Mouse (Mus musculus) lung, adult 18-20 months (tissue): ENCODE measurements at regions not wholly inside any gene's neighbourhood (a gene's known extent, or its start where the extent isn't known, plus 50 kb on each side); places are given as distances from the start of the nearest gene placed in this dataset.
A peak's percentile ranks its signal among the peaks of the same experiment; 100 is the strongest.

Experiments used
- DNase-seq, 2 experiments: peaks; one replicate each; pipeline ENCODE4 v3.0.0; 2022; ENCODE audit warnings: mixed read lengths in 2 of 2

DNA sequence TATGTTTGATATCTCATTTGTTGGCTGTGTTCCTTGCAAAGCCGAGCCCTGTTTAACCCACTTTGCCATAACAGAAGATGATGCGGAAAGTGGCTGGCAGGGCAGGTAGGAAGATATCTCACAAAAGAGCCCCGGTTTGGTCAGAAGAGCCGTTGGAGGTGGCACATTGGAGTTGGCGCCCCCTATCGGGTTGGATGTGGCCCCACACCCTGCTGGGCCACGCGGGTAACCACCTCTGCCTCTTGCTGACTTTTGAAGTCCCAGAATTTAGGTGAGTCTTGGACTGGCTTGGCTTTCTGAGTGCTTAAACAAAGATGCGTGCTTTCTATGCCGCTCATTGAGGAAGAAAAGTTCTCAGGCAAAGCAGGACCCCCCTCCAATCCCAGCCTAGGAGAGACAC lies 56.1 kb downstream of the Gm4791 start:
- DNase-seq: no peak

DNA sequence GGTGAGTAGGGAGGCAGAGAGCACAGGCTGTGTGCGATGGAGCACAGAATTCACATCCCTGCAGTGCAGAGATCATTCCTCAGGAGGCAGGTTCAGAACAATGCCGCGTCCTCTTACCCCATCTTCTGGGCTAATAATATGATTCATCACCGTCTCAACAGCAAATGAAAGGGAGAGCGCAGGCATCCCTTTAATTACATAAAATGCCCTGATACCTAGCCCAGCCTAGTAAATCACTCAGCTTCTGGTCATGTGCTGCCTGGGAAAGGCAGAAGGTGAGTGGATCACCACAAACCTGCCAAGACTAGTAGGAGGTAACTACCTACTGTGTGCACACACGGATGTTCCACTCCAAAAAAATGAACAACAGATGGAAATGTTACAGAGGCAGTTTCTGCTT lies 57.0 kb downstream of the Gm4791 start:
- DNase-seq: no peak

DNA sequence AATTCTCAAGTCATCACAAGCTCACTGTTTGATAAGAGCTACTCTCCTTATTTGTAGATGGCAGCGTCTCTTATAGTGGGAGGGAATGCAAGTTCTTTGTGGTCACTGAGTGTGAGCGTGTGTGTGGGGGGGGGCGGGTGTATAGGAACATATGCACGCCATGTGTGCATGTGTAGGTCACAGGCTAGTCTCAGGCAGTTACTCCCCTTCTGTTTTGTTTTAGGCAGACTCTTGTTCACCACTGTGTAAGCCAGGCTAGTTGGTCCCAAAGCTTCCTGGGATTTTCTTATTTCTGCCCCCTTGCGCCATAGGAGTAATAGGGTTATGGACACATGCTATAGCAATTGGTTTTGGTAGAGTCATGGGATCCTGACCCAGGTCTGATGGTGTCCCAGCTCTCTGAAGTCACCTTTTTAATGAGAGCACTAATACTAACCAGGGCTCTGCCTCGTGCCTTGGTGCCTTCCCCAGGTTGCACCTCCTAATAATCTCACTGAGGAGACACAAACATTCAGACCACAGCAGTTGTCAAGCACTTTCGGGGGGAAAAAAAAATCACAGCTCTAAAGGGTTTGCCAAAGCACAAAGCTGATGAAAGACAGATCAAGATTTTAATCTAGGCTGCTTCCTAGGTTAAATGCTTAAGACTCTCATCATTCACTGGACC lies 60.9 kb downstream of the Gm4791 start:
- DNase-seq: no peak

DNA sequence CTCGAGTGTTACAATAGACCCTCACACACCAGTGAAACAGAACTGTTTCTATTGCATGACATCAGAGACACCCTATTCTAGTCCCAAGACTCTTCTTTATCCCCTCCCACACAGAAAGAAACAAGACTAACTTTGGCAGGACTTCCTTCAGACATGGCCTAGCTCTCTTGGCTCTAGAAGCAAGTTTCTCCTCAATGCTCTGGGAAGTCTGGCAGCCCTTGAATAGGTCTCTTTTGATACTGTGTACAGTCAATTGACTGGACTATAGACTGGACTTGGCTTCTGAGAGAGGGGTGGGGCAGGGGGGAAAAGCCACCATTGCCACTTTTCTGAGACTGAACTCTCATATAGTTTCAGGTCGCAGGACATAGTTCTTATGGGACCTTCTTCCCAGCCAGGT lies 62.2 kb downstream of the Gm4791 start:
- DNase-seq: no peak

DNA sequence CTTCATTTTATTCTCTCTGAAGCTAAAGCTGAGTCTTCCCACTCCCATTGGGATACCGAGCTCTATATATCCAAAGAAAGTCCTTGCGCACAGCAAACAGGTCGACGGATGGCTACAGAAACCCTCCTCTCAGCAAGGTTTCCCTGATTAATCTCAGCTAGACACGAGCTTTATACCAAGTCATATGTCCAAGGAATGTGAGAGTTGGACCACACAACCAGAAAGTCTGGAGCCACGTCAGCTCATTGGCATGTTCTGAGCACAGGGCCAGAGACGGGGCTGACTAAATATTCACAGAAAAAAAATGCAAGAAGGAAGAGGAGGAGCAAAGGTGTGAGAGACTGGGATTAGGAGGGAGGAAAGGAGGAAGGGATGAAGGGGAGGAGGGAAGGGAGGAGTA lies 64.0 kb downstream of the Gm4791 start:
- no peak for DNase-seq

DNA sequence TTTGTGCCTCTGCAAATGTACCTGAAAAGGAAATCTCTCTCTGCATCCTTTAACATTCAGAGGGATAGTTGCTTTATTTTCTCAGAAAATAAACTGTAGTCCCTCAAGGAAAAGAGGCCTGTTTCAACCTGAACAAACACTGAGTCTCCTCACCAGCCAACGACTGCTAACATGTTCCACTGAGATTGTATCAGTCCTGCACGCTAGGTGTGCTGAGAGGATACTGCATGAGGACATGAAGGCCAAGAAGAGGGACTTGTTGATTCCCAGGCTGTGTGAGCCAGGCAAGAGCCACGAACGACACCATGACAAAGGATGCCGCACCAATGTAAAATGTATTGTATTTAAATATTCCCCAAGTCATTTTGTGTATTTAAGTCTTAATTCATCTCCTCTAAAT lies 65.2 kb downstream of the Gm4791 start:
- DNase-seq: no peak

DNA sequence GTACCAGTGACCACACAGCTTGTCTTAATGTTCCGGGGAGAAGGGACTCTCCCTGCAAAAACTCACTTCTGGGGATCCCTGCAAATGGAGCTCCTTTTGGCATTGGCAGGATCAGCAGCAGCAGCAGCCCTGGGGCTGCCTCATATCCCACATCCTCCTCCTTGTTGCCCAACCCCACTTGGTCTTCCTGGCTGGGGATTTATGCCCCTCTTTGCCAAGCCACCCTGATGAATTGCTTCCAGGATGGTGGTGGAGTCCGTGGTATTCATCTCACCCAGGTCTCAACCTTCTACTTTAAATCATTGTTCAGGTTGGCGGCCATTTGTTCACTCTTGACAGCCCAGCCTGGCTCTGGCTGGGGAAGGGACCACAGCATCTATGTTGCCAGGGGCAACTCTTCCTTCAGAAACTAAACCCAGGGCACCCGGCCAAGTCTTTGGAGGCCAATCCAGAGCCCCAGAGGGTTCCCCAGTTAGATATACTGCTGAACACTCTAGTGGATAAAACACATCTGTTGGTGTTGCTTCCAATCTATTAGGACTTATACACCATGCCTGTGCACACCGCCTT lies 66.0 kb downstream of the Gm4791 start:
- no peak for DNase-seq

DNA sequence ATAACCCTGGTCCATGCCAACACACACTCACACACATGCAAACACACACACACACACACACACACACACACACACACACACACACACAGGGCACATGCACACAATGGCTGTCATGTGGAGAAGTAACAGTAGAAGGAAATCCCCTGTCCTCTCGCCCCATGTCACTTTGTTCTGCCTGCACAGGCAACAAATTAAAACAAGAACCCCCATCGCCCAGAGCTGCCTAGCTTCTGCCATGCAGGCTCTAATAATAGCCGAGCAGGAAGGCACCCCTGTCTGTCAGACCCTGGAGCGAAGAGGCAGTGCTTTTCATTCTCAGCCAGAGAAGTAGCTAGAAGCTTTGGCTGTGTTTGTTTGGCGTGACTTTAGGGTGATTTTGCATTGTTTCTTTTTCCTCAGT lies 70.9 kb downstream of the Gm4791 start:
- no peak for DNase-seq

DNA sequence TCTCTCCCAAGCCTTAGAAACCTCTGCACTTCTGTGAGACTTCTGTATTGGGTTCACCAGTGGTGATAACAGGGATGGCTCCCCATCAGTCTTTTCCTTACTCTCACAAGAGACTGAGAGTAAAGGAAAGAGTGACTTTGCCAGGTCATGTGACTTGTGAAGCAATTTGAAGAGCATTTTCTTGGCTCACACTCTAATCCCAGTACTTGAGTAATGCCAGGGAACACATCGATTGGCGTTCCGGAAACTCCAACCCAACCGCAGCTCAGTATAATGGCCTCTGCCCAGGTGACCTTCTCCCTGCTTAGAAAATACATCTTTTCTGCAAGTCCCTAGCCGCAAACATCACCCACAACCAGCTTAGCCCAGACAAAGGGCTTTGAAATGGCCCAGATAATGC lies 72.4 kb downstream of the Gm4791 start:
- peak; percentile 20 to 43 for DNase-seq

DNA sequence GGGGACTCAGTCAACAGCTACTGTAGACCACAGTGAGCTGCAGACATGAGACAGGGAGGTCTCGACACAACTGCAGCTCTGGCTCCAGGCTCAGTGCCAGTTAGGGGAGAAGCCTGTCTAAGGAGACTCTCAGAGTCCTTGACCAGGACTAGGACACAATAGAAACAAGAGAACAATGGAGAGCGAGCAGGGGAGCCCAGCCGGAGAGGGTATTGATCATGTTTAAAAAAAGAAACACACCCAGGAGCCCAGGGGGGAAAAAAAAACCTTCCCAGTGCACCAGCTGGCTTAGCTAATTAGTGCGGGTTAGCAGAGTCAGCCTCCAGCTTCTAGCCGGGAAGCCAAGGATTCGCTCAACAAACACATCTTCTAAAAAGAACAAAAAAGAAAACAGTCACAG lies 78.4 kb downstream of the Gm4791 start:
- DNase-seq: no peak

DNA sequence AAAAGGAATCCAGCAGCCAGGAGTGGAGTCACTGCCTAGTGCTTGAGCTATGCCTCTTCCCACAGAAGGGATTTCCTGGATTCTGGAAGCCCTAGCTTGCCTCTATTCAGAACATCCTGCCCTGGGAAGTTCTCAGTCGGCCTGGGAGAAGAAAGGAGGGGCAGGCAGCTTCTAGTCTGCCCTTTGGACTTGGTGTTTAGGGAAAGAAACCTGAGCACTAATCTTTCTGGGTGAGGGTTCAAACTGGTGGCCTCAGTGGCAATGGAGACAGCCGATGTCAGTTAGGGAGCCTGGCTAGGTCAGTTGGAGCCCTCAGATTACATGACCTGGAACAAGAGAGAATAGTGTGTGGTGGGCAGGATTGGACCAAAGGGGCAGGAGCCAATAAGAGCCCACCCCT lies 78.9 kb downstream of the Gm4791 start:
- no peak for DNase-seq

DNA sequence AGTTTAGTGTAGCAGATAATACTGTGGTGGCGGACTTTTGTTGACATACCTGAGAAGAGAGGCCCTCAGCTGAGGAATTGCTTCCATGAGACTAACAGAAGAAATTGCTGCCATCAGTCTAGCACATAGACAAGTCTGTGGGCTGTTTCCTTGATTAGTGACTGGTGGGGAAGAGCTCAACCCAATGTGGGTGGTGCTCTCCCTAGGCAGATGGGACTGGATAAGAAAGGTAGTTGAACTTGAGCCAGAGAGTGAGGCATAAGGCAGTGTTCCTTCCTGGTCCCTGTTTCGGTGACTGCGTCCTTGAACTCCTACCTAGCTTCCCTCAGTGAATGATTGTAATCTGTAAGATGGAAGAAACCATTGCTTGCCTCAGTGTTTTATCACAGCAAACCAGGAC lies 79.4 kb downstream of the Gm4791 start:
- no peak for DNase-seq

DNA sequence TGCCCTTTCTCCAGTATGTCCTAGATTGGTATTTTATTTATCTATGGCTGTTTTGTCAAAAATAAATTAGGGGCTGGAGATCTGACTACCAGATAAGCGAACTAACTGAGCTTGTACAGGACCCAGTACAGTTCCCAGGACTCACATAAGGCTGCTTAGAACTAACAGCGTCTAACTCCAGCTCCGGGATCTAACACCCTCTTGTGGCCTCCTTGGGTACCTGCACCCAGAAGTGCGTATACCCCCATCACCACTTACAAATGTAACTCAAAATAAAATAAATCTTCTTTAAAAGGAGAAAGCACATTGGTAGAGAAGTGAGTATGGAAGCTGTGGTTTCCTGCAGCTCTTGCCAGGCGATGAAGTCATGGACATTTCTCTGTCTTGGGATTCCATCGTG lies 82.9 kb downstream of the Gm4791 start:
- no peak for DNase-seq

DNA sequence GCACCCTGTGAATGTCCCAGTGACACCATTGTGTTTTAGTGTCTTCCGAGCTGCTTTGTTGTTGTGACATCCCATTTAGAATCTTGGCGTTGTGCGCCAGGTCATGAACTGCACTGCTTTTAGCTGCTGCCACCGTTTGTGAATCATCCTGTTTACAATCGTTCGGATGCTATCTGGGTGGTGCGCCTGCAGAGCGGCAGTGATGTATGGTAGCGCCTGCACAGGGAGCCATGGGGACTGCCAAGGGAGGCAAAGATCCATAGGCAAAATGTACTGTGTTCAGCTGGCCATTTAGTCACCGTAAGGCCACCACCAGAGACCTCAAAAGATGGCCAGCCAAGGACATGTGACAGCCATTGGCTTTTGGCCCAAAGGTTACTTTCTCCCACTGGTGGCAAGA lies 93.3 kb downstream of the Gm4791 start:
- DNase-seq: peak in 1 of 2 experiments; percentile 2

DNA sequence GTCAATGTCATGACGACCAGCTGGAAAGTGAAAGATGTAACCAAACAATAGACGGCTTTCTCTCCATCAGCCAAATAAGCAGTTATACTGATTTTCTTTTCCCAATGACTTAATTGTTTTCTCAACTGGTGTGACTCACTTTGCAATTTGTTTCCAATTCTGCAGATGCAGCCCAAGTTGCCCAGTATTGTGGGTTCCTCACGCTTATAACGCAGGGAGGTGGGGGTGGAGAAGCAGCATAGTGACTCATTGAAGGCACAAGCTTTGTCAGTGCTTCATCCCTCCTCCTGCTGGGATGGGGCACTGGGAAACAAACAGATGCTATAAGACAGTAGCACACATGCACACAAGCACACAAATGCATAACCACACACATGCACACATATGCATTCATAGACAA lies 97.1 kb downstream of the Gm4791 start:
- DNase-seq: no peak

DNA sequence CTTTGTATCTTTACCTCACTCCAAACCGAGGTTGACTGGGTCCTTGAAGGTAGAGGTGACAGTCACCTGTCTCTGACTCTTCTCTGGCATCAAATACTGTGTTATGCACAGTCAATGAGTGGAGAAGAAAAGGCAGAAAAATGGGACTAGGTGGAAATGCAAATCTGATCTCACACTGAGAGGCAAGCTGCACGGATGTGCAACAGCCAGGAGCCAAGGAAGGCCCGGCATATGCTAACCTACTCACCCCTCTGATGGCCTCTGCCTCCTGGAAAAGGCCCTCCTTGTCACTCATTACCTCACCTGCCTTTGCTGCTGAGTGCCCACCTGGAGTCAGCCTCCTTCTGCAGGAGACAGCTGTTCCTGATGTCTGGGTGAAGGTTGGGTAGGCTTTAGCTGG lies 104.8 kb downstream of the Gm4791 start:
- no peak for DNase-seq

DNA sequence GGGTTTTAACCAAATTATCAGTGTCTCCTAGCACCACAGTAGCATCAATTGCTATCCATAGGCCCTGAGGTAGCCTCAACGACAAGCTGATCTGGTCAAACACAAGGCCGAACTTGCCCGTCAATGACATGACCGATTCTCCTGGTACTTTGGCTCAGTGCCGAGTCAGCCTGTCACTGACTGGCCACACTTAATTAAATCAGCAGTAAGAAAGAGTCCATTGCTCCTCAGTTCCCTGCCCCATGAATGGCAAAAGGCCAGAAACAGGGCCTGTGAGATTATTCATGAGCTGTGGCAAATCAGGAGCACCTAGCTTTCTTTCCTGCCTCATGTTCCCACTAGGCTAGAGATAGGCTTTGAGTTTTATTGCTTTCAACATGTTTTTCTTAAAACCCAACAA lies 105.4 kb downstream of the Gm4791 start:
- DNase-seq: no peak

DNA sequence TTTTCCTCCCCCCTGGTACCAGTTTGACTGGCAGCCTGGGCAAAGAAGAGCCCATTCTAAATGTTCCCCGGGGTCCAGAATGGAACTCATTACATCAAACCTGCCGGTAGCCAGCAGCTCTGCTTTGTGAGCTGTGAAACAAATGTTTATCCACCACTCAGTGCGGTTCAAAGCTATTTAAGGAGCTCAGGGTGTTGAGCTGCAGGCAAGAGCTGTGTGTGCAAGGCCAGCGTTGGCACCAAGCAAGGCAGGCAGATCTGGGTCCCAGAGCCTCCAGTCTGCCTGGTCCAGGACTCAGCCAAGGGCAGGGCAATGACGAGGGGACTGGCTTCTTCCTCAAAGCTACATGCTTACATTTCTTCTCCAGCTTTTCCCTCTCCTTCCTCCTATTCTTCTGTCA lies 109.6 kb downstream of the Gm4791 start:
- no peak for DNase-seq

DNA sequence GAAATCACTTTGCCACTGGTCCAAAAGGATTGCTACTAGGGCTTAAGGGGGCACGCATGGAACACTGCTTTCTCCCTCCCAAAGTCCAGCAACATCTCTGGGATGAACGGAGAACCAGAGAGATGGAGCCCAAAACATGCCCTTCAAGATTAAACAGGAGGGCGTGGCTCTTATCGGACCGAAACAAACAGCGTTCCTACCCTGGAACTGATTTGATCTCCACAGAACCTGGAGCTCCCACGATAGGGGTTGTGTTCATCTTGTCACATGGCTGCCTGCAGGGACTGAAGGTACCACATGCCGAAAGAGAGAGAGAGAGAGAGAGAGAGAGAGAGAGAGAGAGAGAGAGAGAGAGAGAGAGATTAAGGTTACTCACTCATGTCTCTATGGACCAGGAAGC lies 120.7 kb downstream of the Gm4791 start:
- no peak for DNase-seq

DNA sequence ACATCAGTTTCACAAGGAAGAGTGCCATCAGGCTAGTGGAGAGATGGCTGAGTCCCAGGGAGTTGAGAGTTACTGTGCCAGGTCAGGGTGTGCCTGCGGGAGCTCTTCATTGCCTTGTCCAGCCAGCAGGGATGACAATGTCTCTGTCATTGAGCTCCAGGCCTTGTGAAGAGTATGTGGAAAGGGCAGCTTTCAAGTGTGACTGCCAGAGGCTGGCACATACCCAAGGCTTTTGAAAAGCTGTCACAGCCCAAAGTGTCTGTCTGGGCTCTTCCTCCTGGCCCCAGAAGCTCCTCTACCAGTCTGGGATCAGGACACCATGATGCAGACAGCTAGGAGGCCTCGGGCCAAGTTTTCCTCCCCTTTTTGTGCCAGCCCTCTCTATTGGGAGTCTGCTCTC lies 124.6 kb downstream of the Gm4791 start:
- no peak for DNase-seq

DNA sequence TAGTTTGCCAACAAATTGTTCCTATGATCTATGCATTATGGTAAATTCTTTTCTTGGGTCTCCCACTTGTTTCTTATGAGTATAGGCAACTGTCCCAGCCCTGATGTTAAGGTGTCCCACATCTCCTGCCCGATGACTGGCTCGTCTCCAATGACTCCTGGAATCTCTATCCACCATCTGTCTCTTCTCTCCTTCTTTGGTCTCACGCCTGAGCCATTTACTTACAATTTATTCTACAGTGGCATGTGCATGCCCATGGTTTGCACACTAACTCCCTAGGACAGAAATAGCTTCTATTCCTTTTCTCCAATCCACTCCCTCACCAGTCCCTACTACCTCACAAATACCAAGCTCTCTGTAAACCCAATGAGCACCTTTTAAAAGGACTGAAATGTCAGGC lies 127.0 kb downstream of the Gm4791 start:
- DNase-seq: no peak

DNA sequence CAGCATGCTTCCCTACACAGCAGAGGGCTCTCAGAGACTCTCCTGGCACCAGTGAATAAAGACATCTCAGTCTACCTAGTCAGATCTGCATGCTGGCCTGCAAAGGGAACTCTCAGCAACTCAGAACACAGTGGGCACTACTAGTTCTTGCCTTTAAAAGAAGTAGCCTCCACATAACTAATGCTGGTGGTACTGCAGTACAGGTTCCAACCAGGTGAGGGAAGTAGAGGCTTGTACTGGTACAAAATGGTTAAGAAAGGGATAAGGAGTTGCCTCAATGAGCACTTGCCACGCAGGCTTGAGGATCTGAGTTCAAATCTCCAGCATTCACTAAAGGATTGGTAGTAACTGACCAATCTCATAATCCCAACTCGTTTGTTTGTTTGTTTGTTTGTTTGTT lies 127.7 kb downstream of the Gm4791 start:
- DNase-seq: peak in 1 of 2 experiments; percentile 18

DNA sequence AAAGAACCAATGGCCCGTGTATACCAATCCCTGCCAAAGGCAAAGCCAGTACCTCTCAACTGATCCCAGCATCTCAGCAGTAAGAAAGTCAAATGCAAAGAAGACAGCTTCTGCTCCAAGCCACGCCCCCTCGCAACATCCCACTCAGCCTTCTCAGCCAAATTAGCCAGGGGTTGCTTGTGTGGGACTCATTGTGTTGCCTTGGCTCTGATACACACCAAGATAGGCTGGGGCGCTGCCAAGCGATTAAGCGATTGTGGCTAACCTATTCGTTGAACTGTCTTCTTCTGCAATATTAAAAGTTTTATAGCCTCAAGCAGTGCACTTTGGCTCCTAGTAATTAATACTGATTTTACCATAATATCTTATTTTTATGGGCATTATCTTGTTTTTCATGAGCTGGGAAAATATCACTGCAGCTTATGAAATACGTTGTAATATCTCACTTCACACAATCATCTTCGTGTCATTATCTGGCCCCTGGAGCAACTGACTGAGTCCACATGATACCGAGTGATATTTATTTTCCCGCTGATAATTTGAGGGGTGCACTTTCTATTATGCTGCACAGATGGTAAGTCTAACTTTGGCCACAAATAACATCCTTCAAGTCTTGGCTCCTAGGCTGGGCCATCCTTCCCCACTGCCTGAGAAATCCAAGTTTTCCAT lies 129.3 kb downstream of the Gm4791 start:
- DNase-seq: no peak

DNA sequence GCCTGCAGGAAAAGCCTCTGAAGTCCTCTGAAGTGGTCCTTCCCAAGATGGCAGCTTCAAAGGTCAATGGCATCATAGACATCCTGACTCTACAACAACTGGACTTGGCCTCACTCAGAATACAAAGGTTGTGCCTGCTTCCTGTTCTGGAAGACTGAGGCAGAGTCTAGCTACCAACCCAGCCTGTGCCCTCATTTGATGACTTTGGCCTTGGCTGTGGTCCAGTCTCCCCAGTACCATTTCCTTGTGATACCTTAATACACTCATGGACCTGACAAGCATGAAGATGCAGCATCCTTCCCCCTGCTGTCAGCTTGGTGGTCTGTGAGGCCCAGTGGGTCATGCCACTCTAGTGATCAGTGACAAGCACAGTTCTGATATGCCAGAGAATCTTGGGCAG lies 130.6 kb downstream of the Gm4791 start:
- DNase-seq: no peak

DNA sequence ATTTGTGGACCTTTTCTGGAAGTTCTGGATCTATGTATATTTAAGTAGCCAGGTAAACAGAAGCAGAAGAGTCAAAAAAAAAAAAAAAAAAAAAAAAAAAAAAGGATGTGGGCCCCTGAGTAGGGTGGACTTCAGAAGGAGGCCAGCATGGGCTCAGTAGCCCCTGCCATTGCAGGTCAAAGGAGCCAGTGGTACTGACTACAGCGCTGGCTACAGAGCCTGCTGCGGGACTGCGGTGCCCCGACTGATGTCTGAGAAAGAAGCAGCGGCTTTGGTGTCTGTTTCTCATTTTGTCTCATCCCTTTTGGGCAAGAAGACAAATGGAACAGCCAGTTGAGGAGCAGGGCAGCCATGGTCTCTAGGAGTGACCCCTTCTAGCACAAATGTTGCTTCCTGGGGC lies 134.9 kb downstream of the Gm4791 start:
- DNase-seq: no peak
